Mouse (Mus musculus): Measurements from ENCODE around the gene Samd8.

Gene Samd8

DNA sequence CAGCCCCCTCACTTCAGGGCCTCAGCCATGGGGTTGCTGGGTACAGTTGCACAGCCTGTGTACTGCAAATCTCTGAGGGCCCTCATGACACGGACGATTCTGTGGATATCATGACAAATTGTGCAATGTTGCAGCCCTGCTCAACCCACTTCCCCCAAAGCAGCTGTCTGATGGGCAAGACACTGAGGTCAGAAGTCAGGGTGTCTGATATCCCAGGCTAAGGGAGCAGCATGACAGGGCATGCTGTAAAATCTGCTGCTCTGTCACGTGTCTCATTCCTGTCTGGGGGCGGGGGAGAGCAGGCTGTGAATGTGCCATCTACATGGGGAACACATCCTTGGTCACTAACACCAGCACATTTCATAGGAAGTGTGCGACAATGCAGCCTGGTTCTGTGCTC is 5.2 kb upstream of the Samd8 start:
- peak; percentile 33 to 47 for DNase-seq (ENCODE audit: low read depth in 1 of 2, low spot score in 2 of 2)

DNA sequence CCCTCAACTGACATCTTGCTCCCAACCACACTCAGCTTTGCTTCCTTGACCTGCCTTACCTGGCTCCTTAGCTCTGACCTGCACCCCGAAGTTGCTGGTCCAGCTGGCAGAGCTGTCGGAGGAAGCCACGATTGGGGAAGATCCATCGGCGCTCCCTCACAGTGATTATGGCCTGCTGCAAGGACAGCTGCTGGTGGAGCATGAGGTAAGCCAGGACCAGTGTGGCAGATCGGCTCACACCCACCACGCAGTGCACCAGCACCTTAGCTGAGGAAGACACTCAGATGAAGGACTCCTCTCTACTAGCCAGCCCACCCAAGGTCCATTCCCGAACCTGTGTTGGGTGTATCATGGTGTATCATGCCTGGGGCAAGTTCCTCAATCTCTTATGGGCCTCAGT is 4.1 kb upstream of the Samd8 start:
- no peak for DNase-seq (ENCODE audit: low read depth in 1 of 2, low spot score in 2 of 2)

DNA sequence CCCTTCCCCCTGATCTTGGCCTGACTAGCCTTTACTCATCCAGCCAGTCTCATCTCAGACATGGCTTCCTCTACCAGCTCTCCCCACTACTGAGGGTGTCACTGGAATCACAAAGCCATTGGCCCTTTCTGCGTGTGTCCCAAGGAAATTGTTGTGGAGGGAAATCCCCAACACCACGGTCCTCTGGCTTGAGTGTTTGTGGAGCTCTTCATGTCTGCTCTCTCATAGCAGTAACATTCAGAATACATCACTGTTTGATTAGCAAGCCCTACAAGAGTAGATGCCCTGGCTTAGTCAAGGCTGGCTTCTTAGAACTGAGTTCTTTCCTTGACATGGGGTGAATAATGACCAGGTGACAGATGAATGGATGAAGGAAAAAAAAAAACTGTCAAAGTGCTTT is 3.5 kb upstream of the Samd8 start:
- DNase-seq (ENCODE audit: low read depth in 1 of 2, low spot score in 2 of 2) = no peak

DNA sequence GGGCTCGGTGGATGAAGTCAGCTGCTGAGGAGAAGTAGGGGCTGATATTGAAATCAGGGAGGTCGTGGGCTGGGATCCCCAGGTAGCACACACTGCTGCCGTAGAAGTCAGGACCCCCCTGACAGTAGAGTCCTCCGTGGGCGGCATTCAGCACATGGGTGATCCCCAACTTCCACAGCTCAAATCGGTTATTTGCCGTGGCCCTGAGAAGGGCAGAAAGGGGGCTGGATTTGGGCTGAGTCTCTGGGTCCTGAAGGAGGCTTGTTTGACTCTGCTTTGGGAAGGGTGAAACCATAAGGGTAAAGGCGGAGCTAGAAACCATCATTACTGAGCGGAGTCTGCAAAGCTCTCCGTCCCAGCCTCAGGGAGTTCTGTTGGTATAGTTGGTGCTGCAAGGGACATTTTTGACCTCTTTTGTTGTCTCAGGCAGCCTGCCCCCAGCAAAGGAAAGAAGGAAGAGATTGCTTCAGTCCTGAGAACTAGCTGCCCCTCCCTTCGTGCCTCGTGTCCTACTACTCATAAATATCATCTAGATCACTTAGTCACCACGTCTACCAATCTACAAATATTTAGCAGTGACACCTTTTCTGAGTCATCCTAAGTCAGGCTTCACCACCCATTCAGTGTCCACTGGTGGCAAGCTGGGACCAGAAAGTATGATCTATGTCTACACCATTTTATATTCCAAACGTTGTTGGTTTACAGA is 2.7 kb upstream of the Samd8 start:
- no peak for DNase-seq (ENCODE audit: low read depth in 1 of 2, low spot score in 2 of 2)

DNA sequence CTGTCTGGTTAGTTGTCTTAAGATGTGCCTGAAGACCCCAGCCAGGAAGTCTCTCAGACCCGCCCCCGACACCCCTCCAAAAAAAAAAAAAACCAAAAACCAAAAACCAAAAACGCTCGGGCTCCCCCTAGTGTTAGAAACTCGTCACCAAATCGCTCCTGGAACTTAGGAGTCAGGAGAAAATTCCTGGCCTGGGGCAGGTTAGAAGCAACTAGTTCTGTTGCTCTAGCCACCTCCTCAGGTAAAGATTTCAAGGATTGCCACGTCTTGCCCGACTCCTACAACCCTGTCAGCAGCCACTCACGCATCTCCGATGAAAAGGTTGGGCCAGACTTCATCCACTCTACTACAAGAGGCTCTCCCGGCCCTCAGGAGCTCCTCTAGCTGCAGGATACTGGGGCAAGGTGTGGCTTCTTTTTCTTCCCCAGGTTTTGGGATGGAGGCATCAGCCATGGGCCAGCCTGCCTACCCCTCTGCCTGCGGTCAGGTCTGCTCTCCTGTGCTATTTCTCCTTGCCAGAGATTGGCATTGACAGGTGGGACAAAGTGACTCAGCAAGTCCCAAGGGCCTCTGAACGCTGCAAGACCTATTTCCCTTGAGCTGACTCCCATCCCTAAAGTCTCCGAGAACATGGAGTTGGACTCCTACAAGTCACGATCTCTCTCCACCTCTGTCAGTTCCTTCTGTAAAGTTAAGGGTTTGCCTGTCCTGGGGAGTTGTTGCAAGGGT is 2.0 kb upstream of the Samd8 start:
- DNase-seq (ENCODE audit: low read depth in 1 of 2, low spot score in 2 of 2) = no peak

DNA sequence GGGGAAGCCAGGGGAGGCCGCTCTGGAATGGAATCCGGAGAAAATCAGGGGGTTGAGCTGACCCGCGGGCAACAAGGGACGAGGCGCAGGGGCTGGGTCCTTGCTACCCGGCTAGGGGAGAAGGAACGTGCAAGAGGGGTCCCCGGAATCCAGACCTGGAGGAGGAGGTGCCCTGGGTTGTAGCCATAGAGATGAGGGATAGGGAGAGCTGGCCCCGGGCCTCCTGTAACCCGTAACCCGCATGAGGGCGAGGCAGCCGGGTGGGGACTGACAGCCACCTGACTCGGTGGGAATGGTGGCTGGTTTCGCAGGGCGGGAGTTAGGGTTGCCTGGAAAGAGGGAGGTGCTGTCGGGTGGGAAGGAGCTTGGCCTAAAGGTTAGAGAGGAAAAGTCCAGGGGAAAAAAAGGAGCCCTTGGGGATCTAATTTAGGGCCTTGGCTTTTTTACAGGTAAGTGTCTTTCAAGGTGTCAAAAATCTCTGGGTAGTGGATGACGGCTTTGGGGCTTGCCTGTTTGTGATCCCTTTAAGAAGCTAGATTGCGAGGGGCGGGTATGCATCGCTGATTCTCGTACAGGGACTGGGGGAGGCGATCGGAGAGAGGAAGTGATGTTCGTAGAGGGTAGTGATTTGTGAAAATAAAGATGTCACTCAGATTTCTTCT is 681 bp downstream of the Samd8 start, which contains the start of gene Dusp13:
Dusp13 (minus strand) TSS at position 301 of the 662 bp plus-strand sequence.
- DNase-seq (ENCODE audit: low read depth in 1 of 2, low spot score in 2 of 2) = peak; percentile 16 to 41

DNA sequence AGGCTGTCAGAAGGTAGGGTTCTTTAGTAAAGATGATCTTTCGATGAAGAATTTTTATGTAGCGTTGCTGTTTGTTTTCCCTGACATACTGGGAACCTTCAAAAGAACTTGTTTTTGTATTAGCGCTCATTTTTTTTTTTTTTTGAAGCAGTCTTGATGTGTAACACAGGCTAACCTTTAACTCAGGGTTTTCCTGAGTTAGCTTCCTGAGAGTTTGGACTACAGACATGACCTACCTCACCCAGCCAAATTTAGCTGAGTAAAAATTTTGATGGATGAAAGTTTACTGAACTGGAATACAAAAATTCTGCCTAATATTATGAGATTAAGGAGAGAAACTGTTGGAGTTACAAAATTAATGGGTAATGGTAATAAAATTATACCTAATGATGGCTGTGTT is 2.1 kb downstream of the Samd8 start:
- DNase-seq (ENCODE audit: low read depth in 1 of 2, low spot score in 2 of 2) = no peak

DNA sequence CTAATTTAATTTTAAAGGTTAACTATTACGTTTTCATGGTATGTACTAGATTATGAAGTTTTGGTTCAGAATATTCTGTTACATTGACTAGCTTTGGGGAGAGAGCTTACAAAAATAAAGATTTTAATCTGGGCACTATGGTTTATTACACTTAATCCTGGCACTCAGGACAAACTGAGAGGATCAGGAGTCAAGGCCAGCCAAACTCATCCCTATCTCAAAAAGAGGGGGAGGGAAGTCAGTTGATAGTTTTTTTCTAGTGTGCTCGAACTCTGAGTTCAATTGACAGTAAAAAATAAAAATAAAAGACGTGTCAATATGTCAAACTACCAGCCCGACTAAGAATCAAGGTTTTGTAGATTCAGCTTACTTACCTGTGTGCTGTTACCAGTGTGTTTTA is 3.0 kb downstream of the Samd8 start:
- DNase-seq (ENCODE audit: low read depth in 1 of 2, low spot score in 2 of 2) = no peak

DNA sequence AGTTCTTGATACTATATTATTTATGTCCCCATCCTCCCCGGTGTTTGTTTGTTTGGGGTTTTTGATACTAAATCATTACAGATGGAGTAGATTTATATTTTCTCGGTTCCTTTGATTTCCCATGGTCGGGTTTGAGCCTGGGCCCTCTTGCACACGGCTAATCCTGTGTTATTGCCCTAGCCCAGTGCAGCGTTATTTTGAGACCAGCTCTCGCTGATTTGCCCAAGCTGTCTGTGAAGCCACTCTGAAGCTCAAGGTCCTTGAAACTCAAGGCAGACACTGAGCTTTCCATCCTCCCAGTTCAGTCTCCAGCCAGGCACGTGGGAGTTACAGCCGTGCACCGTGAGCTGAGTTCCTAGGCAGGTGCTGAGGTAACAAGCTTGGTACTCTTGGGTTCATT is 11.2 kb downstream of the Samd8 start:
- DNase-seq (ENCODE audit: low read depth in 1 of 2, low spot score in 2 of 2) = no peak

DNA sequence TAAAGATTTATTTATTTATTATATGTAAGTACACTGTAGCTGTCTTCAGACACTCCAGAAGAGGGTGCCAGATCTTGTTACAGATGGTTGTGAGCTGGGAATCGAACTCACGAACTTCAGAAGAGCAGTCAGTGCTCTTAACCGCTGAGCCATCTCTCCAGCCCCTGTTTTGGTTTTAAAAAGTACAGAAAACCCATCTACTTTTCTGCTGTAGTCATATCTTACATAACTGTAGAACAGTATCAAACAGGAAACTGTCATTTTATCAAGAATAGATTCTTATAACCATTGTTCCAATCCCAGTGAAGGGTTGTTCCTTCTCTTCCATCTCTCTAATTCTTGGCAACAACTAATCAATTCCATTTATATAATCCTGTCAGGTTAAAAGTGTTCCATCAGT is 13.4 kb downstream of the Samd8 start:
- DNase-seq (ENCODE audit: low read depth in 1 of 2, low spot score in 2 of 2) = no peak

DNA sequence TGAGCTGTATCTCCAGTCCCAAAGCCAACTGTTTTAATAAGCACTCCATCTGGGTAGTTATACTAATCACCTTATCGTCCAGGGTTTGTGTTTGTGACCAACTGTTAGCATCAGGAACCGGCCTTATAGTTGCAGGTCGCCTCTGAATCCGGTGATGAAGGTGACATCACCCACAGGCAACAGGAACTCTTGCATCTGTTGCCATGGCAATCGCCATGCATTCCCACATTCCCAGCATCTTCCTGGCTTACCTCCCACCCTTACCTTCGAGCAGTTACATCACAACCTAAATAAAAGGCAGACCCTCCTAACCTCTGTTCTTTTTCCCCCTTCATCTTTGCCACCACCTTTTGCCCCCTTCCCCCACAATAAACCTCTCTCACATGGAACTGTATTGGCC is 14.3 kb downstream of the Samd8 start:
- no peak for DNase-seq (ENCODE audit: low read depth in 1 of 2, low spot score in 2 of 2)

DNA sequence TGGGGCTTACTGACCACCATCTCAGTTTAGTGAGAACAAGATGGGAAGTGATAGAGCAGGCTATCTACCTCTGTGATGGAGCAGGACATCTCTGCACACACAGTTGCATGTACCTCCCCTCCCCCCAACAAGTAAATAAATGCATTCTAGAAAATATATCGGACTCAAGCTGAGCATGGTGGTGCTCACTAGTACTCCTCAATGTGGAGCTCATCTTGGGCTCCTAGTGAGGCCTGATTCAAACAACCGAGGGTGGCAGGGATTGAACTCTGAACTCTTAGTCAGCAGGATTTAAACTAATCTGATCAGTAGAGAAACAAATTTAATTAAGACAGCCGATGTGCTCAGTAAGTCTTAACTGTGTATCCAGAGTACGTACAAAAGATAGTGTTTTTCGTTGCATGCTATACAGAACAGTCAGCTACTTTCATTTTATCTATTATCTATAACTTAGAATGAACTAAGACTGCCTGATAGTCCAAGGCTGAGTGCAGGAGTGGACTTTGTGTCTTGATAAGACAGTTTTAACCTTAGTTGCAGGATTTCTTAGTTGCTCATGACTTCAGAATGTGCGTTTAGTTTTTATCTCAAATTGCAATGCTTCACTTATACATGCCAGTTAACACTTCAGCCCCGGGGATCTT is 15.5 kb downstream of the Samd8 start:
- no peak for DNase-seq (ENCODE audit: low read depth in 1 of 2, low spot score in 2 of 2)

DNA sequence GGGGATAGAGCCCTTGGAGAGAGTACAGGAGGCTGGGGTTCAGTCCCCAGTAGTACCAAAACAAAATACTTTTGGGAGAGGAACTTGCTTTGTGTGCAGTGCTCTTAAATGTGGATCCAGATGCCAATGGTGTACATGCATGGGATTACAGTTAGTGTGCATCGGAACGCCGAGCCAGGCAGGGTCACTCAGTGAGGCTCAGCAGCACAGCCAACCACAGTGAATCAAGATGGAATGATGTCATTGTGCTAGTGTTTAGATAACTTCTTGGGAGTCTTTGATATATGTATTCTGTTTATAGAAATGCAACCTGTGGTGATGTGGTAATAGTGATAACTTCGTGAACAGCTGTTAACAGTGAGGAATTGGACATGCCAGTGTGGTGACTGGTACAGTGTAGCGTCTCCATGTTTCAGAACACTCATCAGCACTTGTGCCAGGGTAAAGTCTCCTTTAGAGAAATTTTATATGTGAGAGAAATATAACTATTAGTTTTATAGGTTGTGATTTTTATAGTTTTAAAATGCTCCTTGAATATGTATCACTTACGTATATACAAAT is 16.1 kb downstream of the Samd8 start:
- DNase-seq (ENCODE audit: low read depth in 1 of 2, low spot score in 2 of 2) = no peak

DNA sequence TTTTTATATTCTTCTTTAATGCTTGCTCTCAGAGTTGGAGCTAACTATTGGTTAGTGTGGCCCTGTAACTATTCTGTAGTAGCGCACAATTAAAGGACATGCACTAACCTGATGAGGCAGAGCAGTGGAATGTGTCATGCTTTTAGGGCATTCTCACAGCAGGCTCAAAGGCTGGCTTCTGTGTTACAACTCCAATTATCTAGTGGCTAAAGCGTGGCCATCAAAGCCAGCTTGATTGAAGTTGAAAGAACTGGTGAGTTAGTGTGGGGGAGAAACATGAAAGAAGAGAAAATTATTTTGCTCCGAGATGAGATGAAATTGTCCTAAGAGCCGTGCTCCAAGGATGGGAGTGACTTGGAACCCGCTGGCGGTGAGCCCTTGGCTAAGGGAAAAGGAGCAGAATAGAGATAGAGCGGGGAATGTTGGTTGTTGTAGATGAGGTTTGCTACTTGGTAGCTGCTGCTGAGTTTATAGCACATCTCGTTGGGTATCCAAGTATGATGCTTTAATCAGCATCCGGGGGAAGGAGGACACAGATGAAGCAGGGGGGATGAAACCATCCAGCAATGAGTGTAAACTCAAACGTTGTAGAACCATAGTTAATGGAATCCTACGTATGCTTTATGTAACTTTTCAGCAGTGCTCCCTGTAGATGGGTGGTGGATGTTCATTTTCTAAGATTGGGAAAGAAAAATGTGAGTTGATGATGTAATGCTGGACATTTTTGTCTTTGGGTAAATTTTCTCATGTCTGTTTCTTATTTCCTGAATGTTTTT is 22.4 kb downstream of the Samd8 start:
- DNase-seq (ENCODE audit: low read depth in 1 of 2, low spot score in 2 of 2) = no peak

DNA sequence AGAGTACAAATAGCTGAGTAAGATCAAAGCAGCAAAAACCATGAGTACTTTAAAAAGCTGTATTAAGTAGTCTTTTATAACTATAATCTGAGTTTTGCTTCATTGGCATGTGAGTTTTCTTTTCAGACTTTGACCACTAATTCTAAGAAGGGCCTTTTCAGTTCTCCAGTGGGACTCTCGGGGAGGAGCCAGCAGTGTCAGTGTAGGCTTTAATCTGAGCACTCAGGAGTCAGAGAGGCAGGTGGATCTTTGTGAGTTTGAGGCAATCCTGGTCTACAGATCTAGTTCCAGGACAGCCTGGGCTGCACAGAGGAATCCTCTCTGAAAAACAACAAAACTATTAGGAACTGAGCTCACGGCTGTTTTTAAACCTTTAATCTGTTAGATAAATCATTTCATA is 23.6 kb downstream of the Samd8 start:
- DNase-seq (ENCODE audit: low read depth in 1 of 2, low spot score in 2 of 2) = no peak

DNA sequence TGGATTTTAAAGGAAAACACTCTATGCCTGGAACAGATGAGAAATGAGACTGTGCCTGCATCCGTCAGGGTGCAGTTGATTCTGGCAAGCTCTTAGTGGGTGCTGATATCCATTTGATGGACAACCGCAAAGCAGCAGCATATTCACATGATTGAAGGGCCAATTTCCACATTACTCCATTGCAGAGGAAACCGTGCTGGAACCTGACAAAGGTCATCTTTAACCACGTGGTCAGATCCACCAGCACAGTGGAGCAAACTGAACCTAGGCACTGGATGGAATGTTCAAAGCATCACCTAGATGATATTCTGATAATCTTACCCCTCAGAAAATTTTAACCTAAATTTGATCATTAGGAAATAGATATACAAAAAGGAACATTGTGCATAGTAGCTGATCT is 25.9 kb downstream of the Samd8 start:
- no peak for DNase-seq (ENCODE audit: low read depth in 1 of 2, low spot score in 2 of 2)

DNA sequence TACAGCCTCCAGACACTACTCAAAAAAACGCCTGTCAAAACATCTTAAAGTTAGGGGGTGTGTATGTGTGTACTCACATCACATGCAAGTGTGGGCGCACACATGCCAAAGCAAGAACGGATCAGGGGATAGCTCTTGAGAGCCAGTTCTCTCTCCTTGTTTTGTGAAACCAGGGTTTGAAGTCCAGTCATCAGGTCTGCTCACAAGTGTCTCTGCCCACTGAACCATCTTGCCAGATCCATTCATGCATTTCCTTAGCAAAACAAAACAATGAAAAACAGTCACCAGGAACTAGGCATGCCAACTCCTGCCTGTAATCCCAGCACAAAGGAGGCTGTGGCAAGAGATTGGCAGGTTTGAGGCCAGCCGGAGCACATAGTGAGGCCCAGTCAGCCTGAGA is 36.2 kb downstream of the Samd8 start:
- no peak for DNase-seq (ENCODE audit: low read depth in 1 of 2, low spot score in 2 of 2)

DNA sequence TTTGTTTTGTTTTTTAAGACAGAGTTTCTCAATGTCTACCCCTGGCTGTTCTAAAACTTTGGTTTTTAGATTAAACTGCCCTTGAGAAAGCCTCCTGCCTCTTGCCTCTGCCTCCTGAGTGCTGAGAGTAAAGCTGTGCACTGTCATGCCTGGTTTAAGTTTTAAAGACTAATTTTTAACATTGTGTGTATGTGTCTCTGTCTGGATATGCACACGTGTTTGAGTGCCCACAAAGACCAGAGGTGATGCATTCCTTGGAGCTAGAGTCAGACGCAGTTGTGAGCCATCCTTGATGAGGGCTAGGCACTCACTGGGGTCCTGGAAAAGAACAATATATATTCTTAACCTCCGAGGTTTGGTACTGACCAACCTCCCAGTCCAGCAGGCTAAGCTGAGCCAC is 37.0 kb downstream of the Samd8 start:
- no peak for DNase-seq (ENCODE audit: low read depth in 1 of 2, low spot score in 2 of 2)

DNA sequence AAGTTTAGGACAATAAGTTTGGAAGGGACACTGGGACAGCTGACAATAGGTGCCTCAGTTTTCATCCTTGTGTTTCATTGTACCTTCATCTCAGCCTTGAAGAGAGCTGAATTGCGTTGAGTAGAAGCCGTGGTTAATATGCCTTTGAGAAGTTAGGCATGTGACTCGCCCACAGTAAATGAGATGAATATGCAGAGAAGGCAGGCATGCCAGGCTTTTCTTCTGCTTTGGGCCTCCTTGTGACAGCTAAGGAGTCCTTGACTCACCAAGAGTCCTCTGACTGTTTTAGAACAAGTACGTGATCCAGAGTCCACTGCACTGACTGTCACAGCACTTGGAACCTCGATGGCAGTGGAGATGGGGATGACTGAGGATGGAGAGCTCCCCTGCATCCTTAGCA is 37.8 kb downstream of the Samd8 start:
- DNase-seq (ENCODE audit: low read depth in 1 of 2, low spot score in 2 of 2) = no peak

DNA sequence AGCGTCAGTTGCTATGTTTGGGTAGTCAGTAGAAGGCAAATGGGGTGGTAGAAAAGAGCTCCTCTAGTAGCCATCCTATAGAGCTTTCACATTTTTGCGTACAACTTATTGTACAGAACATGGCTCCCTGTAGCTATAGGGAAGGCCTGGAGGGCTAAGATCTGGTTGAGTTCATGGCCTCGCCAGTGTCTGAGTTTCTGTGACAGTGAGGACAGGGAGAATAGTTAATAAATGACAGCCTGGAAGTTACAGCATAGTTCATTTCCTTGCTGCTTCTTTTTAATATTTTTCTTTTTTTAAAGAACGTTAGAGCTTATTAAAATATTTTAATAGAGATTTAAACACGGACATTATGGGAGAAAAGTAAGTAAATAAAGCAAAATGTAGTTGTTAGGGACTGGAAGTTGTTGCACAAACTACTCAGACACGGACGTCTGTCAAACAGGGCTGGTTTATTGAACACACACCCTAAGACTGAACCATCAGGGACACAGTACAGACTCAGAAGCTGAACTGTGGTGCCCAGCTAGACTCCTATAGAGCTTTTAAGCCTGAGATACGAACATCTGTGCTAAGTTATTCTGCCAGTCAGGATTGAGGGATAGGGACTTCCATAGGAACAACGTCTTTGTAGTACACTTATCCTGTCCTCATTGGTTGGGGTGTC is 40.4 kb downstream of the Samd8 start:
- DNase-seq (ENCODE audit: low read depth in 1 of 2, low spot score in 2 of 2) = no peak

Data from monocyte, adult 2 months (primary cell).